Mouse (Mus musculus): ENCODE measurements around the gene Gmnn. TPM values are rescaled to one million over a fixed set of nuclear protein-coding genes. Genes with fewer than 3 reads are reported as not detected.

The Gmnn gene
- total RNA-seq, 2 experiments from 2014 or later = 2.6 TPM

DNA sequence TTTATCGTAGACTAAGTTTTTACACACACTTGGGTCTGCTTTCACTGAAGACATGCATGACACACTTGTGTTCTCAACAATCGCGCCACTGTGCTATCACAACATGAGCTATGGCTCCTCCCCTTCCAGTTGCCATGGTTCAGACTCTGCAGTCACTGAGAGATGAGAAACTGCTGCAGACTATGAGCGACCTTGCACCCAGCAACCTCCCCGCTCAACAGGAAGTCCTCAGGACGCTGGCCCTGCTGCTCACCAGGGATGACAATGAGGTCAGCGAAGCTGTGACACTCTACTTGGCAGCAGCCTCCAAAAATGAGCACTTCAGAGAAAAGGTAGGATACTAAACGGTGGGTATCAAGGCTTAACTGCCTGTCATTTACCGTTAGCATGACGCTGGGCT is 40.2 kb downstream of the Gmnn start:
- DNase-seq (ENCODE audit: extremely low spot score in 1 of 2, low spot score in 2 of 2) = no peak
- Histone ChIP-seq H3K27ac (no peak overlapping the region), H3K4me3 (no peak overlapping the region)
- no peak for TF ChIP-seq CTCF (IDR thresholded peaks at IDR 0.05)
- intact Hi-C loops (cut with DNase I) = no loop called here

DNA sequence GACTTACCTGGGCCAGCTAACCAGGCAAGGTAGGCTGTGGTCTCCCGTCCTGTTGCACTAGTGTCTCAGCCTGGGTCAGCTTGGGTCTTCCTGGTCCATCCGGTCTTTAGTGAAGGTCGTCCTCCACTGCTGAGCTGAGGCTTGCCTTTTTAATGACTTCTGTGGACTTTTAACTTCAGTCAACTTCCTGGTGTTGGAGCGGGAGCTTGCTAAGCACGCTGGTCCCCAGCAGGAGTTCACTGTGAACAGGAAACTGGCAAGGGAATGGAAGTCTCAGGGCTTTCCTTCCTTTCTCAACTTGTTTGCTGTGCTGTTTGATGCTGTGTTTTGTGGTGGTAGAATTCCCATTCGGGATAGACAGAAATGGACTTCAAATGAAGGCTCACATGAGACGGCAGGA is 44.0 kb downstream of the Gmnn start:
- H3K4me3 ChIP-seq = no peak overlapping the region
- no peak for DNase-seq (ENCODE audit: extremely low spot score in 1 of 2, low spot score in 2 of 2)
- intact Hi-C loops (cut with DNase I) = no loop called here
- no peak for TF ChIP-seq CTCF (IDR thresholded peaks at IDR 0.05)
- no peak overlapping the region for H3K27ac ChIP-seq

DNA sequence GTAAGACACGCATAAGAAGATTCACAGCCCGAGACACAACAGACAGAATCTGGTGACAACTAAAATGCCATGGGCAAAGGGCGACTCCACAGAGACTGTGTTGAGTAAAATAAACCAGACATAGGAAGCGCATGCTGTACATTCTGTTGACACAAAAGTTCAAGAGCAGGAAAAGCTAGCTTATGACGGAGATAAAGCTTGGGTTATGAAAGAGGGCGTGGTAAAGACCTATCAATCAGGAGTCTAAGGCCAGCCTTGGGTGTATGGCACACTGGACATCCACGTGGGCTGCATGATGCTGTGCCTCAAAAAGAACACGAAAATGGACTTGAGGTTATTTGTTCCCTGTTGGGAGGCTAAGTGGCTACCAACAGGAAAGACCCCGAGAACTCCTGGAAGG is 45.3 kb downstream of the Gmnn start:
- no peak for TF ChIP-seq CTCF (IDR thresholded peaks at IDR 0.05)
- intact Hi-C loops (cut with DNase I) = no loop called here
- DNase-seq (ENCODE audit: extremely low spot score in 1 of 2, low spot score in 2 of 2) = no peak

DNA sequence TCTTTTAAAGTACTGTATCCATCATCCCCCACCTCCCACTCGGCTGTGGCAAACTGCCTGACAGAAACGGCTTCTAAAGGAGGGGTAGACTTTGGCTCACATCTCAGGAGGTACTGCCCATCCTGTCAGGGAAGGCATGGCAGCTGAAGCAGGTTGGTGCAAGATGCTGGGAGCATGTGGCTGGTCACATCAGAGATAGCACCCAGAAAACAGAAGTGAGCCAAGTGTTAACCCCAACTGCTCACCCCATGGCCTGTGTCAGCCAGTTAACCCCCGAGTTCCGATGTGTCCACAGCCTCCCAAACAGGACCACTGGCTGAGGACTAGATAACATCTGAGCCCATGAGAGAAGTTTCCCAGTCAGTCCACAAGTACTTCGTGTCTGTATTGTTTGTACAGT is 46.1 kb downstream of the Gmnn start:
- intact Hi-C loops (cut with DNase I) = no loop called here
- Histone ChIP-seq H3K27ac (no peak overlapping the region), H3K4me3 (no peak overlapping the region)
- DNase-seq (ENCODE audit: extremely low spot score in 1 of 2, low spot score in 2 of 2) = no peak
- no peak for TF ChIP-seq CTCF (IDR thresholded peaks at IDR 0.05)

More for the DNA sequence above, 45.3 kb downstream of the Gmnn start:
- no peak overlapping the region for H3K27ac ChIP-seq
- no peak overlapping the region for H3K4me3 ChIP-seq

DNA sequence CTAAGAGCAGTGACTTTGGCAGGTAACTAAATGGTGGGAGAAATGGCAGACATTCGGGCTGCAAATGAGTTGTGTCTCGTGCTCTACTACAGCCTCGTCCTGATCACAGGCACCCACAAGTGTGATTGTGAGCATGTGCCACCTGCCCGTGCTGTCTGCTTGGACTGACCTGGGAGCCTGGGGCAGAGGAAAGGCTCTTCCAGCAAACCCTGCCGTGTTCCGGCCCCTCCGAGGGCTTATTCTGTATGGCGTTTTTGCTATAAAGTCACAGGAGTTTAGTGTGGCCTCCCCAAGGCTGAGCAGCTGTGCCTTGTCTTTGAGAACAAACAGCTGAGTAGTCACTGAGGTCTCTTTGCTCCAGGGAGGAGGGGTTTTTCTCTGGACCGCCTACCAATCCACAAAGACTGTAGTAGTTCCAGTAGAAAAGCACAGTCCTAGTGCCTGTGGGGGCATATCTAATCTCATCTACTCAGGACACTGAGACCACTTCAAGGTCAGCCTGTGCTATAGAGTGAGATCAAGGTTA is 47.3 kb downstream of the Gmnn start:
- Histone ChIP-seq H3K4me3 (no peak overlapping the region), H3K27ac (no peak overlapping the region)
- no peak for TF ChIP-seq CTCF (IDR thresholded peaks at IDR 0.05)
- DNase-seq (ENCODE audit: extremely low spot score in 1 of 2, low spot score in 2 of 2) = no peak
- intact Hi-C loops (cut with DNase I) = no loop called here

DNA sequence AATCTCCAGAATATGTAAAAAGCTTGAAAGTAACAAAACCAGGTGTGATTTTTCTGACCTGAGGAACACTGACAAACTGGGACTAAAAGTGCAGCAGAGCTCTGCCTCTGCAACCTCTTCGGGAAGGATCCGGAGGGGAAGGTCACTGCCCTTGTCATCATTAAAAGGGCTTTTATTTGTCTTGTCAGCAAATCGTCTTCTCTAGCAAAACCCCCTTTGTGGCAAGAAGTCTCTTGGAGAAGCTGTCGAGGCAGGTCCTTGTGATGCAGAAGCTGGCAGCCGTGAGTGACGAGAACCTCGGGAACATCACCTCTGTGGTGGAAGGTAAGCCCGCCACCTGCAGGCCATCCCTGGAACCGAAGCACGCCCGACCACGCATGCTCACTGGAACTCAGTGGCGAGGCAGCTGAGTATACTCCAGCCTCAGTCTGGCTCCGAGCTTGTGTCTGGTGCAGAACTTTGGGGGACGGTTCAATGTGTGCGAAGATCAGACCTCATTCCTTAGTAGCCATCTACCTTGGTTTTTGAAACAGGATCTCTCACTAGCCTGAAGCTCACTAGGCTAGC is 48.2 kb downstream of the Gmnn start:
- intact Hi-C loops (cut with DNase I) = no loop called here

DNA sequence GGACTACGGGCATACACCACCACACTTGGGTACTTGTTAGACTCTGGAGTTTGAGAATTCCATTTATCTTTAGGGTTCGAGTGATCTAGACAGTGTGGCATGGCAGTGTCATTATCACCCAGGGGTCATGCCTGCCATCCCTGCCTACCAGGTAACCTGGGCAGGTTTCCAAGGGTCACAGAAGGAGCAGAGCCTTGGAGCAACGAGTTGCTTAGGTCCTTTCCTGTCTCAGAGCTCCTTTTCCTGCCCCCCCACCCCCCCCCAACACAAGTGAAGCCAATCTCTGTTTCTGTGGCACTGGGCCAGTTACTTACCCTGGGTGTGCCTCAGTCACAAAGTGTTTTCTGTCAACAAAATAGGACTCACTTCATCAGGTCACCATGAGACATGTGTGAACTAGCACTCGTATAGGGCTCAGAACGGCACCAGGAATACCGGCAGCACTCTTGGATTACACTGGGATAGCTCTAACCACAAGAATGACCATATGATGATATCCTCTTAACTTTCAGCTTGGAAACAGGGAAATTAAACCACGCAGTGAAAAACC is 49.1 kb downstream of the Gmnn start:
- Histone ChIP-seq H3K27ac (no peak overlapping the region), H3K4me3 (no peak overlapping the region)
- no peak for DNase-seq (ENCODE audit: extremely low spot score in 1 of 2, low spot score in 2 of 2)
- no peak for TF ChIP-seq CTCF (IDR thresholded peaks at IDR 0.05)
- intact Hi-C loops (cut with DNase I) = no loop called here

More for the DNA sequence above, 48.2 kb downstream of the Gmnn start:
- Histone ChIP-seq H3K4me3 (no peak overlapping the region), H3K27ac (no peak overlapping the region)
- DNase-seq (ENCODE audit: extremely low spot score in 1 of 2, low spot score in 2 of 2) = peak; percentile 89 to 94
- peak; percentile 90 for TF ChIP-seq CTCF (IDR thresholded peaks at IDR 0.05)

DNA sequence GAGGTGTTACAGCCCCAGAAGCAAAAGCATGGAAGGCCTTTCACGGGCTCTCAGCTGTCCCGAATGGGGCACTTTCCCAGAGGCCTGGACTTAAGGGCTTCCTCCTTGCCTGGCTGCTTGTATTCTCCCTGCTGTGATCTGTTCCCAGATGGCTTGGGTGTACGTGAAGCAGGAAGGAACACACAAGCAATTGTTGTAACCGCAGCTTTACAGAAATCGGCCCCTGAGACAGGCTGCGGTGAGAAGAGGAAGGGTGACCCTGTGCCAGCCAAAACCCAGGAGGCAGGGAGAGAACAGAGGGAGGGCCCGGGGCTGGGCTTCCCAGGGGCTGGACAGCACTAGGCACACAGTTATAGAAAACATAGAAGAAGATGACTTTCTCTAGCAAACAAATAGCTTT is 50.8 kb downstream of the Gmnn start:
- TF ChIP-seq CTCF (IDR thresholded peaks at IDR 0.05) = no peak
- Histone ChIP-seq H3K4me3 (no peak overlapping the region), H3K27ac (no peak overlapping the region)
- no peak for DNase-seq (ENCODE audit: extremely low spot score in 1 of 2, low spot score in 2 of 2)
- intact Hi-C loops (cut with DNase I) = no loop called here

DNA sequence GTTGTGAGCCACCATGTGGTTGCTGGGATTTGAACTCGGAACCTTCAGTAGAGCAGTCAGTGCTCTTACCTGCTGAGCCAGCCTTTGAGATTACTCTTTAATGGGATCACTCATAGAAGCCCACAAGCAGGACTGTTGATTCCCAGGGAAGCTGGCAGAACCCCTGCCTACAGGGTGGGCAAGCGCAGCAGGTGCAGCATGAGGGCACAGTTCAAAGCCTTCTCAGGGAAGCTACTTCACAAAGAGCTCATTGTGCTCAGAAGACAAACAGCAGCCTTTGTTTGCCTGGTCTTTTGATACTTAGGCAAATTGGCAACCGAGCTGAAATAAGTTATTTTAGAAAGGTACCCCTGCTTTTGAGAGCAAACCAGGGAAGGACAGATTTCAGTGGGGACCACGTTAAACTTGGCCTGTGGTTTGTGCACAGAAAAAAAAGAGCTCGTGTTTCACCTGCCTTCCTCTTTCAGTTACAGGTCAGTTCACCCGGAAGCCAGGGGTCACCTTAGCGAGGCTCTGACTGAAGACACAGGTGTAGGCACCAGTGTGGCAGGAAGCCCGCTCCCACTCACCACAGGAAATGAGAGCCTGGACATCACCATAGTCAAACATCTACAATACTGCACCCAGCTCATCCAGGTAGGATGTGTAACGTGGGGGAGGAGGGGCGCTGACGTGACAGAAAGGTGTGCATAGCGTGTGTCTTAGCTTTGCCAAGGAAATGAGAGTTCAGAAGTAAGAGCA is 51.9 kb downstream of the Gmnn start:
- intact Hi-C loops (cut with DNase I) = no loop called here
- Histone ChIP-seq H3K4me3 (no peak overlapping the region), H3K27ac (no peak overlapping the region)
- no peak for TF ChIP-seq CTCF (IDR thresholded peaks at IDR 0.05)
- no peak for DNase-seq (ENCODE audit: extremely low spot score in 1 of 2, low spot score in 2 of 2)

DNA sequence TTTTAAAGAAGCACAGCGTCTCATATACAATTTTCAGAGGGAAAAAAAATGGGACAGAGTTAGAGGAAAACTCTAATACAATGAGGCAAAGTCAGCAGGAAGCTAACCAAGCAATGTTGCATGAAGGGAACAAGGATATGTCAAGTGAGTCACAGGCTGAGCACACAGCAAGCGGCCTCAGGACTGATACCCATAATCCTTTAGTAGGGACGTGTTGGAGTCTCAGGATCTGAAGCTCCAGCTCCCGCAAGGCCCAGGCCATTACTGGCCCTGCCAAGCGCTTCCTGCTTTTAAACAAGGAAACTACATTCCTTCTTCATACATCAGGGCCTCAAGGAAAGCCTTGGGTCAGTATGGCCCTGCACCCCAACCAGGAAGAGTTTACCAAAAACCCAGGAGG is 59.6 kb downstream of the Gmnn start:
- Histone ChIP-seq H3K27ac (no peak overlapping the region), H3K4me3 (no peak overlapping the region)
- no peak for TF ChIP-seq CTCF (IDR thresholded peaks at IDR 0.05)
- intact Hi-C loops (cut with DNase I) = no loop called here
- no peak for DNase-seq (ENCODE audit: extremely low spot score in 1 of 2, low spot score in 2 of 2)

Other genes with a start within 250 kb of the Gmnn start
- gene Ripor2, start 179.7 kb downstream of the Gmnn start, total RNA-seq (2021) = 10 to 100 TPM; 62.5 to 68.3 TPM
- gene Armh2, start 20.7 kb downstream of the Gmnn start, total RNA-seq (2021) = not detected
- 100 to 1,000 TPM; 151 to 161 TPM for gene BC005537, start 39.7 kb upstream of the Gmnn start, total RNA-seq (2021)
- gene Acot13, start 69.6 kb upstream of the Gmnn start, total RNA-seq (2021) = 10 to 100 TPM; 80.0 to 82.9 TPM
- 10 to 100 TPM; 18.8 to 20.7 TPM for gene Tdp2, start 69.8 kb upstream of the Gmnn start, total RNA-seq (2021)
- 10 to 100 TPM; 30.8 to 31.2 TPM for gene D130043K22Rik, start 83.2 kb upstream of the Gmnn start, total RNA-seq (2021)
- 10 to 100 TPM; 56.5 to 56.8 TPM for gene Aldh5a1, start 175.7 kb upstream of the Gmnn start, total RNA-seq (2021)
- gene Gpld1, start 181.2 kb upstream of the Gmnn start, total RNA-seq (2021) = 10 to 100 TPM; 19.2 to 19.8 TPM